Mouse (Mus musculus): ENCODE results near the gene Tmem198b. TPM values are rescaled to one million over a fixed set of nuclear protein-coding genes. Genes with fewer than 3 reads are reported as not detected.

The Tmem198b gene
- polyA plus RNA-seq, 1 experiment from 2014 or later, result 17.6 TPM

DNA sequence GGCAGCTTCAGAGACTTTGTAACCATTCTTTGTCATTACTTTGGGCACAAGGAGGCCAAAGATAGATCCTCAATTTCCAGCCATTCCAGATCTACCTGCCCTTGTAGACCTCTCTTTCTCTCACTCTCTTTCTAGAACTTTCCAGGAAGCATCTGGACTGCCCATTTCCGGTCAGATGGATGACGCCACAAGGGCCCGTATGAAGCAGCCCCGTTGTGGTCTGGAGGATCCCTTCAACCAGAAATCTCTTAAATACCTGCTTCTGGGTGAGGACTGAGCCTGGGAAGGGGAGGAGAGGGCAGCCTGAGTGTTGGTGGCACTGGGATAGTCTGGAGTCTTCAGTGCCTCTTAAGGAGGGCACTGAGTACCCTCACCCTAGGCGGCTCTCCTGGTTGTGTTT lies 9.8 kb downstream of the Tmem198b start:
- Histone ChIP-seq H3K9me3 (no peaks in the 10 kb centered on the region), H3K4me3 (no peak overlapping the region), H3K36me3 (replicated peaks) (no peaks in the 10 kb centered on the region), H3K4me1 (no peaks in the 10 kb centered on the region), H3K9ac (no peak overlapping the region), H3K27me3 (replicated peaks) (no peaks in the 10 kb centered on the region), H3K4me2 (no peak overlapping the region), H3K27ac (no peak overlapping the region)
- ATAC-seq (replicated peaks), result no peak
- 90% methylated on average over 5 of the region's 5 CpGs for WGBS

DNA sequence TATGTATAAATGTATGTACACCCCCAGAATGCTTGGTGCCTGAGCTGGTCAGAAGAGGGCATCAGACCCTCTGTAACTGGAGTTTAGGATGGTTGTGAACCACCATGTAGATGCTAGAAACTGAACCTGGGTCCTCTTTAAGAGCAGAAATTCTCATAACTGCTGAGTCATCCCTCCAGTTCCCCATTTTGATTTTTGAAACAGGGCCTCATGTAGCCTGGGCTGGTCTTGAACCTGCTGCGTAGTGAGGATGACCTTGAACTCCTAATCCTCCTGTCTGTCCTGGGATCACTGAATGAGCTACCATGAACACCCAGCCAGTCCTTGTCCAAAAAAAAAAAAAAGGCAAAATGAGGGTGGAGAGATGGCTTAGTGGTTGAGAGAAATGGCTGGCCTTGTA lies 10.9 kb downstream of the Tmem198b start:
- WGBS, result 96% methylated on average over 1 of the region's 1 CpGs

DNA sequence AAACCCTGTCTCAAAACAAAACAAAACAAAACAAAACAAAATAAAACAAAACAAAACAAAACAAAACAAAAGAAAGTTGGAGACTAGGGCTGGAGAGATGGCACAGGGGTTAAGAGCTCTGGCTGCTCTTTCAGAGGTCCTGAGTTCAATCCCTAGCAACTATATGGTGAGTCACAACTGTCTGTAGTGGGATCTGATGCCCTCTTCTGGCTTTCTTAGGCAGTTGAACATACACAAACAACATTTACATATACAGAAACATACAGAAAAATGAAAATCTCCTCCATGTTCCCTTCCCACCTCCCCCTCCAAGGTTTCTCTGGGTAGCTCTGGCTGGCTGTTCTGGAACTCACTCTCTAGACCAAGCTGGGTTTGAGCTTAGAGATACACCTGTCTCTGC lies 12.1 kb downstream of the Tmem198b start:
- ATAC-seq (replicated peaks), result no peak
- Histone ChIP-seq H3K36me3 (replicated peaks) (no peaks in the 10 kb centered on the region), H3K4me2 (no peak overlapping the region), H3K27ac (no peak overlapping the region), H3K27me3 (replicated peaks) (no peaks in the 10 kb centered on the region), H3K9me3 (no peaks in the 10 kb centered on the region), H3K9ac (no peak overlapping the region), H3K4me1 (no peaks in the 10 kb centered on the region), H3K4me3 (no peak overlapping the region)

More for the DNA sequence above, 10.9 kb downstream of the Tmem198b start:
- Histone ChIP-seq H3K27me3 (replicated peaks) (no peaks in the 10 kb centered on the region), H3K9ac (no peak overlapping the region), H3K4me1 (no peaks in the 10 kb centered on the region), H3K27ac (no peak overlapping the region), H3K4me2 (no peak overlapping the region), H3K4me3 (no peak overlapping the region), H3K36me3 (replicated peaks) (no peaks in the 10 kb centered on the region), H3K9me3 (no peaks in the 10 kb centered on the region)
- no peak for ATAC-seq (replicated peaks)

DNA sequence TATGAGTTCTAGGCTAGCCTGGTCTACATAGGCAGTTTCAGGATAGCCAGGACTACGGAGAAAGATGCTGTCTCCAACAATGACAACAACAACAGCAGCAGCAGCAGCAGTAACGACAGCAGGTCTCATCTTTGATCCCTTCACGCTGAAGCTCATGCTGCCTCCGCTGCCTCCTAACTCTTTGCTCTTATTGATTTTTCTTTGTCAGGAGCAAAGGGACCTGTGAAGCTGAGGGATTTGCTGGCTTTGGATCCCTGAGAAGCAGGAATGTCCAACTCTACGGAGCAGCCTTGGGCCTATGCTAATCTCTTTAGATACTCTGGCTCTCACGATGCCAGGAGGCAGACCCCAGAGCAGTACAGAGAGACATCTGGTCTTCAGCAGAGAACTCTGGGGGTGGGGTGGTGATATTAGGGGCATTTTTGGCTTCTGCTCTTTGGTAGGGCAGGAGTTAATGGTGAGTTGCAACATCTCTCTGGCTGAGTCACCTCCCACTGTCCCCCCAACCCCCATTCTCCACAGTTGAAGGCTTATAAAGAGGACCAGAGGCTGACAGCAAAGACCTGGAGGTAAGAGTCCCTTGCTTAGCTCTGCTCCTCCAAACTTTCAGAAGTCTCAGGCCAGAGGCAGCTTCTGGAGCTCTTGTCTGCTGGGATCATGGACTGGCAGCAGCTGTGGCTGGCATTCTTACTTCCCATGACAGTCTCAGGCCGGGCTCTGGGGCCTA lies 13.6 kb downstream of the Tmem198b start, which contains the start of gene Mmp19:
Gene Mmp19 (plus strand): TSS at position 513 of the 727 bp plus-strand sequence.
- Histone ChIP-seq H3K27ac (no peak within 1 kb of the TSS), H3K36me3 (replicated peaks) (no peaks in the 10 kb centered on the region), H3K4me3 (no peak within 1 kb of the TSS), H3K9me3 (no peaks in the 10 kb centered on the region), H3K4me2 (no peak within 1 kb of the TSS), H3K9ac (no peak within 1 kb of the TSS), H3K27me3 (replicated peaks) (no peaks in the 10 kb centered on the region), H3K4me1 (no peaks in the 10 kb centered on the region)
- WGBS, result 60% methylated on average over 7 of the region's 7 CpGs
- no peak for ATAC-seq (replicated peaks)

DNA sequence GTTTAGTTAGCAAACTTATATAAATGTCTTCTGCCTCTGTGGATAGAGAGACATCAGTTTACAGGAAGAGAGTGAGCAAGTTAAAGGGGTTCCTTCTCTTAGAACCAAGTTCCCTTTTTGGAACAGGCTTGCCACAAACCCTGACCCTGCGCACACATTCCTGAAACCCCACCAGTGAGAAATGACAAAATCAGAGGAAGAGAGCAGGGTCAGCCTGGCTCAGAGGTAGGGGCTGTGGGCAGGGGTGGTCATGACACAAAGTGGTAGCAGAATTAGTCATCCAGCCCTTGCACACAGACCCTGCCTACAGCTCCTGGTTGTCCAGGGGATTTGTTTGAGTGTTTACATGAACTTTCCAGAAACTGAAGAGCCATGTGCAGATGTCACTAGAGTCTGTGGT lies 24.0 kb downstream of the Tmem198b start:
- Histone ChIP-seq H3K27ac (no peak overlapping the region), H3K9me3 (no peaks in the 10 kb centered on the region), H3K27me3 (replicated peaks) (no peaks in the 10 kb centered on the region), H3K36me3 (replicated peaks) (no peaks in the 10 kb centered on the region), H3K4me1 (no peaks in the 10 kb centered on the region), H3K4me2 (no peak overlapping the region), H3K9ac (no peak overlapping the region), H3K4me3 (no peak overlapping the region)
- ATAC-seq (replicated peaks), result no peak
- WGBS, result 100% methylated on average over 1 of the region's 1 CpGs

DNA sequence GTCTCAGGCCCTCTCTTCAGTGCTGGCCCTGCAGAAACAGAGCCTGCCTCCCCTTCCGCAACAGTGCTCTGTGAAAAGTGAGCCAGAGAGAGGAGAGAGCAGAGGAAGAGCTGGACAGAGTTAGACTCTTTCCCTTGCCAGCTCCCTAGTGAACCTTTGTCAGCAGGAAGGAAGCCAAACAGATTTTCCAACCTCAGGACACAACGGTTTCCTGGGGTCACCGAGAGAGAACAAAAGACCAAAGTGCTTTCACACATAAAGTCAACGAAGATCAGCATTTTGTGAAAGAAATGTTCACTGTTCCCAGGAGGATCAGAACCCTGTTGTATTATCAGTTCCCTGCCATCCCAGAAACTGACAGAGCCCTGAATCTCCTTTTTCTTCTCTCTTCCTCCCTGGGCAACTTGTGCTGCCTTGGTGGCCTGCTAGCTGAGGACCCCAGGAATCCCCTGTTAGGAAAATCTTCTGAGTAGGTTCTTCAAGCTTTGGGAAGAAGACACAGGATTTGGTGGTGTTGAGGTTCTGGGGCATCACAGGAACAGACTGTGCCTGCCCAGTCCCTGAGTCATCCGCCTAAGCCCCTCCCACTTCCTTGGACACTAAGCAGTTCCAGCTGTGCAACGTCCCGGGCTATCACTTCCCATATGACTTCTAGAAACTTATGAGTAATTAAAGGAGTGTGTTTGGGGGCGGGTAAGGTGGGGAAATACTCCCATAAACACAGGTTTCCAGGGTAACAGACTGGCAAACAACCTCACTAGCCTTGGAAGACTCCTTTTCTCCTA lies 25.0 kb downstream of the Tmem198b start:
- WGBS, result 38% methylated on average over 8 of the region's 8 CpGs
- Histone ChIP-seq H3K4me3 (no peak overlapping the region), H3K4me1 (no peaks in the 10 kb centered on the region), H3K9ac (no peak overlapping the region), H3K27ac (no peak overlapping the region), H3K36me3 (replicated peaks) (no peaks in the 10 kb centered on the region), H3K27me3 (replicated peaks) (no peaks in the 10 kb centered on the region), H3K9me3 (no peaks in the 10 kb centered on the region), H3K4me2 (no peak overlapping the region)
- no peak for ATAC-seq (replicated peaks)

DNA sequence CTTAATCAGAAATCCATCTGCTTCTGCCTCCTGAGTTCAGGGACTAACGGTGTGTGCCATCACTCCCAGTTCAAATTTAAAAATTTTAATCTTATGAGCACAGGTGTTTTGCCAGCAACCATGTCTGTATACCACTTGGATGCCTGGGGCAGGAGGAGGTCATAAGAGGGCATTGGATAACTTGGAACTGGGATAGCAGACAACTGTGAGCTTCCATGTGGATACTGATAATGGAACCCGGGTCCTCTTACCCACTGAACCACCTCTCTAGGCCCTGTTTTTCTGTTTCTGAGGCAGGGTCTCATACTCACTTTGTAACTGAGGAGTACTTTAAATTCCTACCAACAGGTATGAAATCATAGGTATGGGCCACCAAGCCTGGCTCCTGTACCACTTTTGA lies 25.7 kb downstream of the Tmem198b start:
- Histone ChIP-seq H3K9me3 (no peaks in the 10 kb centered on the region), H3K27me3 (replicated peaks) (no peaks in the 10 kb centered on the region), H3K36me3 (replicated peaks) (no peaks in the 10 kb centered on the region), H3K4me3 (no peak overlapping the region), H3K4me2 (no peak overlapping the region), H3K9ac (no peak overlapping the region), H3K4me1 (no peaks in the 10 kb centered on the region), H3K27ac (no peak overlapping the region)
- WGBS, result 89% methylated on average over 2 of the region's 2 CpGs
- no peak for ATAC-seq (replicated peaks)

DNA sequence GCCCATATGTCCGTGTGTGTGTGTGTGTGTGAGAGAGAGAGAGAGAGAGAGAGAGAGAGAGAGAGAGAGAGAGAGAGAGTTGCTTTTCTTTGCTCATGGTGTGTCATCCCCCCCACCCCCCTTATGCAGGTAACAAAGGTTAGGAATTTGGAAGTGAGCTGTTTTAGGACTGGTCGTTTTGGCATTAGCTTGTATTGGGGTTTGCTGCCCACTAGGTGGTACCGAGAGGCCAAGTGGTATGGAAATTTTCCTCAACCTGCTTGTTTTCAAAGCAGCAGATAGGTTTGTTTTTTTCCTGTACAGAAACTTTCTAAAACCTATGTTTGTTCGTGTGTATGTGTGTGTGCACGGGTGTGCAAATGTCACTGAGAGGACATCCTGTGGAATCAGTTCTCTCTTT lies 30.5 kb downstream of the Tmem198b start:
- H3K4me2 ChIP-seq, result no peak overlapping the region
- H3K27ac ChIP-seq, result no peak overlapping the region
- H3K9me3 ChIP-seq, result no peaks in the 10 kb centered on the region
- ATAC-seq (replicated peaks), result no peak
- H3K36me3 ChIP-seq (replicated peaks), result no peaks in the 10 kb centered on the region
- no peak overlapping the region for H3K9ac ChIP-seq
- H3K4me3 ChIP-seq, result no peak overlapping the region
- no peaks in the 10 kb centered on the region for H3K4me1 ChIP-seq
- H3K27me3 ChIP-seq (replicated peaks), result no peaks in the 10 kb centered on the region
- 30% methylated on average over 5 of the region's 5 CpGs for WGBS

DNA sequence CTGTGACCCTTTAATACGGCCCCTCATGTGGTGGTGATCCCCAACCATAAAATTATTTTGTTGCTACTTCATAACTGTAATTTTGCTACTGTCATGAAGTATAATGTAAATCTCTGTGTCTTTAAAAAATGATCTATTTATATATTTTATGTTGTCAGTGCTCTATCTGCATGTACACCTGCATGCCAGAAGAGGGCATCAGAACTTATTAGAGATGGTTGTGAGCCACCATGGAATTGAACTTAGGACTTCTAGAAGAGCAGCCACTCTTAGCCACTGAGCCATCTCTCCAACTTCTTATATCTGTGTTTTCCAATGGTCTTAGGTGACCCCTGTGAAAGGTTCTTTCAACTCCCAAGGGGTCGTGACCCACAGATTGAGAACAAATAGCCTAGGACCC lies 31.3 kb downstream of the Tmem198b start:
- no peaks in the 10 kb centered on the region for H3K27me3 ChIP-seq (replicated peaks)
- no peaks in the 10 kb centered on the region for H3K9me3 ChIP-seq
- ATAC-seq (replicated peaks), result no peak
- H3K4me2 ChIP-seq, result no peak overlapping the region
- H3K9ac ChIP-seq, result no peak overlapping the region
- H3K4me1 ChIP-seq, result no peaks in the 10 kb centered on the region
- 81% methylated on average over 2 of the region's 2 CpGs for WGBS
- no peaks in the 10 kb centered on the region for H3K36me3 ChIP-seq (replicated peaks)
- H3K27ac ChIP-seq, result no peak overlapping the region
- no peak overlapping the region for H3K4me3 ChIP-seq

Other genes starting within 250 kb of the Tmem198b start
- gene Pa2g4, start 238.4 kb downstream of the Tmem198b start, polyA plus RNA-seq (2015; fragmentation: Nextera tagmentation; extraction: Ambion mirVana), result 125 and 128 TPM in 2 replicates
- 0.42 and 0.56 TPM in 2 replicates for gene Erbb3, start 214.7 kb downstream of the Tmem198b start, polyA plus RNA-seq (2015; fragmentation: Nextera tagmentation; extraction: Ambion mirVana)
- gene Rps26, start 177.6 kb downstream of the Tmem198b start, polyA plus RNA-seq (2015; fragmentation: Nextera tagmentation; extraction: Ambion mirVana), result 322 and 332 TPM in 2 replicates
- gene Ikzf4, start 158.4 kb downstream of the Tmem198b start, polyA plus RNA-seq (2015; fragmentation: Nextera tagmentation; extraction: Ambion mirVana), result 23.0 and 23.1 TPM in 2 replicates
- 14.3 and 16.7 TPM in 2 replicates for gene Suox, start 130.3 kb downstream of the Tmem198b start, polyA plus RNA-seq (2015; fragmentation: Nextera tagmentation; extraction: Ambion mirVana)
- gene Rab5b, start 108.1 kb downstream of the Tmem198b start, polyA plus RNA-seq (2015; fragmentation: Nextera tagmentation; extraction: Ambion mirVana), result 122 and 123 TPM in 2 replicates
- gene Pmel, start 100.2 kb downstream of the Tmem198b start, polyA plus RNA-seq (2015; fragmentation: Nextera tagmentation; extraction: Ambion mirVana), result 0.54 and 0.88 TPM in 2 replicates
- gene Cdk2, start 99.3 kb downstream of the Tmem198b start, polyA plus RNA-seq (2015; fragmentation: Nextera tagmentation; extraction: Ambion mirVana), result 15.1 and 18.6 TPM in 2 replicates
- 7.6 and 7.8 TPM in 2 replicates for gene Dgka, start 59.5 kb downstream of the Tmem198b start, polyA plus RNA-seq (2015; fragmentation: Nextera tagmentation; extraction: Ambion mirVana)
- gene Pym1, start 56.5 kb downstream of the Tmem198b start, polyA plus RNA-seq (2015; fragmentation: Nextera tagmentation; extraction: Ambion mirVana), result 45.8 and 47.6 TPM in 2 replicates
- gene Mmp19, start 13.5 kb downstream of the Tmem198b start, polyA plus RNA-seq (2015; fragmentation: Nextera tagmentation; extraction: Ambion mirVana), result 0.58 and 0.79 TPM in 2 replicates
- 59.4 and 60.8 TPM in 2 replicates for gene Dnajc14, start 308 bp downstream of the Tmem198b start, polyA plus RNA-seq (2015; fragmentation: Nextera tagmentation; extraction: Ambion mirVana)
- 145 and 155 TPM in 2 replicates for gene Sarnp, start 13.0 kb upstream of the Tmem198b start, polyA plus RNA-seq (2015; fragmentation: Nextera tagmentation; extraction: Ambion mirVana)
- gene Ormdl2, start 17.3 kb upstream of the Tmem198b start, polyA plus RNA-seq (2015; fragmentation: Nextera tagmentation; extraction: Ambion mirVana), result 21.9 and 22.7 TPM in 2 replicates
- gene Gdf11, start 87.3 kb upstream of the Tmem198b start, polyA plus RNA-seq (2015; fragmentation: Nextera tagmentation; extraction: Ambion mirVana), result 10.3 and 10.9 TPM in 2 replicates
- gene Cd63, start 96.6 kb upstream of the Tmem198b start, polyA plus RNA-seq (2015; fragmentation: Nextera tagmentation; extraction: Ambion mirVana), result 154 and 184 TPM in 2 replicates
- gene Rdh5, start 118.5 kb upstream of the Tmem198b start, polyA plus RNA-seq (2015; fragmentation: Nextera tagmentation; extraction: Ambion mirVana), result 12.9 and 15.4 TPM in 2 replicates
- 259 and 262 TPM in 2 replicates for gene Bloc1s1, start 119.7 kb upstream of the Tmem198b start, polyA plus RNA-seq (2015; fragmentation: Nextera tagmentation; extraction: Ambion mirVana)
- 5.1 and 5.5 TPM in 2 replicates for gene Itga7, start 129.4 kb upstream of the Tmem198b start, polyA plus RNA-seq (2015; fragmentation: Nextera tagmentation; extraction: Ambion mirVana)
- not detected in 2 replicates for gene Mettl7b, start 156.6 kb upstream of the Tmem198b start, polyA plus RNA-seq (2015; fragmentation: Nextera tagmentation; extraction: Ambion mirVana)
- not detected in 2 replicates for gene Olfr9, start 185.1 kb upstream of the Tmem198b start, polyA plus RNA-seq (2015; fragmentation: Nextera tagmentation; extraction: Ambion mirVana)
- gene Olfr763, start 206.4 kb upstream of the Tmem198b start, polyA plus RNA-seq (2015; fragmentation: Nextera tagmentation; extraction: Ambion mirVana), result not detected in 2 replicates
- gene Olfr764-ps1, start 235.5 kb upstream of the Tmem198b start, polyA plus RNA-seq (2015; fragmentation: Nextera tagmentation; extraction: Ambion mirVana), result not detected in 2 replicates
- not detected in 2 replicates for gene Olfr765, start 245.6 kb upstream of the Tmem198b start, polyA plus RNA-seq (2015; fragmentation: Nextera tagmentation; extraction: Ambion mirVana)